Mouse (Mus musculus) testis, adult 2 months (tissue): ENCODE data around the gene Tob1. TPM values are rescaled to one million over a fixed set of nuclear protein-coding genes. Genes with fewer than 3 reads are reported as not detected.
A peak's percentile ranks its signal among the peaks of the same experiment; 100 is the strongest.

Source experiments
- H3K27ac ChIP-seq: fragments of 200-500 bp; 2 replicates; pipeline ENCODE4 v1.5.1; 2012; ENCODE audit warnings: low read depth, low read length; ENCODE audit not compliant: control insufficient read depth, insufficient read depth
- H3K27me3 ChIP-seq: fragments of 200-500 bp; 2 replicates; pipeline ENCODE4 v1.6.1; 2012; ENCODE audit warnings: mild to moderate bottlenecking, low read length, moderate library complexity; ENCODE audit not compliant: control insufficient read depth, insufficient read depth
- H3K36me3 ChIP-seq: fragments of 200-500 bp; 2 replicates; pipeline ENCODE4 v1.6.1; 2012; ENCODE audit warnings: mild to moderate bottlenecking, low read length; ENCODE audit not compliant: control insufficient read depth, insufficient read depth
- H3K4me1 ChIP-seq: fragments of 200-500 bp; 2 replicates; pipeline ENCODE4 v1.6.1; 2012; ENCODE audit warnings: low read length; ENCODE audit not compliant: control insufficient read depth, insufficient read depth
- H3K4me3 ChIP-seq: fragments of 200-500 bp; 2 replicates; pipeline ENCODE4 v1.5.1; 2012; ENCODE audit warnings: low read depth, mild to moderate bottlenecking, low read length, moderate library complexity, mixed read lengths; ENCODE audit not compliant: control insufficient read depth
- CTCF ChIP-seq: fragments of 200-500 bp; IDR thresholded peaks from 2 replicates; pipeline ENCODE4 v1.5.1; 2012; ENCODE audit warnings: low read depth, mild to moderate bottlenecking, inconsistent platforms, low read length, moderate library complexity; ENCODE audit not compliant: control insufficient read depth, insufficient read depth, insufficient replicate concordance
- POLR2A ChIP-seq: fragments of 200-500 bp; IDR thresholded peaks from 2 replicates; pipeline ENCODE4 v1.6.1; 2012; ENCODE audit warnings: low read depth, mild to moderate bottlenecking, inconsistent platforms, low read length, moderate library complexity; ENCODE audit not compliant: control insufficient read depth
- polyA plus RNA-seq: library from polyadenylated mRNA; depleted of rRNA; stranded (reverse); fragments of >200 nt; gene quantifications from 2 replicates; pipeline ENCODE4 v1.2.3, GENCODE M21; 2012; rRNA removed

Gene Tob1
- polyA plus RNA-seq = 40.5 and 43.2 TPM in 2 replicates

DNA sequence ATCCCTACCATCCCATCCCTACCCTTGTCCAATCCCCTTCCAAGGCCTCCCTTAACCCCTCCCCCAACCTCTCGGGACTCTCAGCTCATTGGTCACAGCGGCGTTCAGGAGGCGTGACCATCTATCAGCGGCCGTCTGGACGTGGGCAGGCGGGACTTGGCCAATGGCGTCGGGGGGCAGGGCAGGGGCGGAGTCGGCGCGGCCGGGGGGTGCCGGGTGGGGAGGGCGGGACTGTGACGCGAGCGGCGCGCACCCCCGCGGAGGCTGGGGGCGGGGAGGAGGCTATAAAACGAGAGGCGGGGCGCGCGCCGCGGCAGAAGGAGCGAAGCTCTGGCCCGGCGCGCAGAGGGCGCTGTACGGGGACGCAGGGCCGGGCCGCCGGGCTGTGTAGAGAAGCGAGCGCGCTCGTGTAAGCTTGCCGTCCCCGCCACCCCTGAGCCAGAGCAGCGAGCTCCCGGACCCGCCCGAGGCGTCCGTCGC lies at the start of gene Tob1:
Gene Tob1 (plus strand): TSS at position 331 of the 480 bp plus-strand sequence.
- Histone ChIP-seq H3K4me1 (peaks cover 8% of the 10 kb centered on the region), H3K27me3 (no peaks in the 10 kb centered on the region), H3K4me3 (peak within 1 kb of the TSS; percentile 97), H3K36me3 (peaks cover 2% of the 10 kb centered on the region; the same call in 1 of the 2 replicates), H3K27ac (peak within 1 kb of the TSS; percentile 99)
- TF ChIP-seq POLR2A (peak; percentile 100), CTCF (no peak)

DNA sequence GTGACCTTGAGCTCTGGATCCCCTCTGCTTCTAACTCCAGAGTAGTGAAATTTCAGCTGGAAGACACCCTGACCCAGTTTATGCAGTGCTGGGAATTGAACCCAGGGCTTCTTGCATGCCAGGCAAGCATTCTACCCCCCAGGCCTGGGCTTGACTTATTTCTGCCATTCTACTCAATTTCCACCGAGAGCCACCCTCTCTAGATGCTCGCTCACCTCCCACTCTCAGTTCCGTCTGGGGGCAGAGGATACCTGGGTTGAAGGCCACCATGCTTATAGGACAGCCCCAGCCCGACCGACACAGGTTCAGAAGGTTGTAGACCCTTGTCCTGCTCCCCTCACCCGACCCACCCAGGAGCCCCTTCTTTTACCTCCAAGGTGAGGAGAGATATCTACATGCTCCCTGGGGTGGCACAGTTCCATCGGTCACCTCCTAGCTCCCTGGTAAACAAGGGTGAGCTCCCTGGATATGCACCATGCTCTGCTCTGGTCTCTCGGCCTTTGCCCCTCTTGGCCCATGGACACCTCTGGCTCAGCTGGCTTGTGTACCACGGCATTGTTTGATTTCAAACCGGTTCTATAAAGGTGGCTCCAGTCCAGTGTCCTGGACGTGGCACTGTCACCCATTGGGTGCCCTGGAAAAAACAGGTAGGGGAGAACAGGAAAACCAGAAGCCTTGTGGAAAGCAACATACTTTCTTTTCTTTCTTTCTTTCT lies 49.2 kb upstream of the Tob1 start:
- H3K27me3 ChIP-seq = no peaks in the 10 kb centered on the region
- H3K27ac ChIP-seq = no peak overlapping the region
- peak overlapping the region; percentile 77 for H3K4me3 ChIP-seq
- peaks cover 16% of the 10 kb centered on the region for H3K4me1 ChIP-seq
- H3K36me3 ChIP-seq = no peaks in the 10 kb centered on the region
- TF ChIP-seq POLR2A = no peak
- TF ChIP-seq CTCF = no peak

DNA sequence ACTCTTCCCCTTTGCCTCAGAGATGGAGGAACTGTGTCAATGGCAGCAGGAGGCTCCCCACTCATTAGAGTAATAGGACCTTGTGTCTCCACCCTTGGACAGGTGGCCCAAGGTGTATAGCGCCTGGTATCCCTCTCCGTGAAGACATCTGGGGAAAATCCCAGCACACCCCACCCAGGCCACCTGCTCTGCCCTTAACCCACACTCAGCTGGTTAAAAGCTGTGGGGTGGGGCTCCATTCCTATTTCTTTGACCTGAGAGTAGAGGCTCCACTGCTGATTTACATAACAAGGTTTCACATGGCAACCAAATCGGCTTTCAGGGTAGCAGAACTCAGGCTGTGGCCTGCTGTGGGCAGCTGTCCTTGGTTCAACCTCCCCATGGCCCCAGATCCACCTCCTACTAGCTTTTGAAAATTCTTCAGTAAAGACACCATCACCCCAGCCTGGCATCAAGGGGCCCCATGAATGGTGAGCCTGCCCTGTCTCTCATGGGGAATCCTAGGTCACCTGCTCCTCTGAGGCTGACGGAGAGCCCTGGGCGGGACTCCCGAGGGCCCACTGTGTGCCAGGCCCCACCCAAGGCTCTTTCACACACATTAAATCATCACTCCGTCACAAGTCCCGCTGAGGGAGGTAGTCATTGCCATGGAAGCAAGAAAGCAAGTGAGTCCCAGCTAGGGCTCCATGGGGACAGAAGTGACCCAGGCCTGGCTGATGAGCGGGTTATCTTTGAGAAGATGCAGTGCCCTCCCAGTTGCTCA lies 48.1 kb upstream of the Tob1 start:
- H3K4me3 ChIP-seq = peak overlapping the region; percentile 36
- H3K4me1 ChIP-seq = peaks cover 16% of the 10 kb centered on the region
- H3K27ac ChIP-seq = no peak overlapping the region
- H3K27me3 ChIP-seq = no peaks in the 10 kb centered on the region
- H3K36me3 ChIP-seq = no peaks in the 10 kb centered on the region
- TF ChIP-seq POLR2A (no peak), CTCF (no peak)

DNA sequence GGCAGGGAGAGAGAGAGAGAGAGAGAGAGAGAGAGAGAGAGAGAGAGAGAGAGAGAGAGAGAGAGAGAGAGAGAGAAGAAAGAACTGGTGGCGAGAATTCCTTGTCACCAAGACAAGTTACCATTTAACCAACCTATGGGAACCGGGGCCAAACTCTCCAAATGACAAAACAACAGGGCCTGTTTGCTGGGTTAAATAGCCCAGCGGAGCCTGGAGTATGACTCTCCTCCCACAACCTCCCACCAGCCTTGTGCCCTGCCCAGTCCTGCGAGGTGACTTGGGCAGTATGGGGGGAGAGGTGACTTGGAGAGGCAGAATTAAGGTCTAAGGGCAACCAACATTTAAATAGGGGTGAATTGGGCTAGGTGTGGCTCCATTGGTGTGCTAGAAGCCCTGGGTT lies 45.5 kb upstream of the Tob1 start:
- Histone ChIP-seq H3K36me3 (no peaks in the 10 kb centered on the region), H3K27me3 (no peaks in the 10 kb centered on the region), H3K27ac (no peak overlapping the region), H3K4me1 (peaks cover 8% of the 10 kb centered on the region), H3K4me3 (no peak overlapping the region)
- TF ChIP-seq CTCF (no peak), POLR2A (no peak)

DNA sequence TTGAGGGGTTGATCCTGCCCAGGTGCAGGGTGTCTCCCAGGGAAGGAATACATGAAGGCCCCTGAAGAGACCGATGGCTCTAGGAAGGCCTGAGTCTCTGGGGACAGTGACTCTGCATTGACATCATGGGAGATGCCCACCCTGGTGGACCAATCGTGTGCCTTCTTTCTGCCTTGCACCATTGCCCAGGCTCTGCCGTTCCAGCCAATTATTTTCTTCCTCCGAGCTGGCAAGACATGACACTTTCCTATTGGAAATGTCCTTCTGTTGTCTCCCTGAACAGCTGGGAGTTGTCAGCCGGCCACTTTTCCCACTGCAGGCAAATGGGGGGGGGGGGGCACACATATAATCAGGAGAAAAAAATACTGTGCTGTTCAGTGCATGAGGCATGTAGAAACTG lies 43.0 kb upstream of the Tob1 start:
- Histone ChIP-seq H3K4me3 (no peak overlapping the region), H3K27me3 (no peaks in the 10 kb centered on the region), H3K27ac (no peak overlapping the region), H3K36me3 (no peaks in the 10 kb centered on the region), H3K4me1 (no peaks in the 10 kb centered on the region)
- no peak for TF ChIP-seq CTCF
- no peak for TF ChIP-seq POLR2A

DNA sequence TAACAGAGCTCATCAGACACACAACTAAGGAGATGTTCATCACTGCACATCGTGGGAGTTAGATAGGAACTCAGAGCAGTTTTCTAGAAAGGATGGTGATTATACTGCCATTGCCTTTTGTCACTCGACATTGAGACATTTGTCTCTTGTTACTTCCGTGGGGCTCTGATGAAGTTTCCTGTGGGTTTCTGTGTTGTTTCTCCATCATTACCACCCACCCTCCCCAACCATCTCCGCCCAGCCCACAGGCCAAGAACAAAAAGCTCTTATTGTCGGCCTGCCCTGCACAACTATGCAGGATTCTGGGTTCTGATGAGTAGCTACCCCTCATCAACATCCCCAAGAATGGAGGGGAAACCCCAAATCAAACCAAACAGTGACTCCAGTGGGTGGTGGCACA lies 41.7 kb upstream of the Tob1 start:
- no peaks in the 10 kb centered on the region for H3K27me3 ChIP-seq
- no peak for TF ChIP-seq POLR2A
- no peak for TF ChIP-seq CTCF
- no peaks in the 10 kb centered on the region for H3K4me1 ChIP-seq
- H3K4me3 ChIP-seq = no peak overlapping the region
- H3K36me3 ChIP-seq = no peaks in the 10 kb centered on the region
- H3K27ac ChIP-seq = no peak overlapping the region

DNA sequence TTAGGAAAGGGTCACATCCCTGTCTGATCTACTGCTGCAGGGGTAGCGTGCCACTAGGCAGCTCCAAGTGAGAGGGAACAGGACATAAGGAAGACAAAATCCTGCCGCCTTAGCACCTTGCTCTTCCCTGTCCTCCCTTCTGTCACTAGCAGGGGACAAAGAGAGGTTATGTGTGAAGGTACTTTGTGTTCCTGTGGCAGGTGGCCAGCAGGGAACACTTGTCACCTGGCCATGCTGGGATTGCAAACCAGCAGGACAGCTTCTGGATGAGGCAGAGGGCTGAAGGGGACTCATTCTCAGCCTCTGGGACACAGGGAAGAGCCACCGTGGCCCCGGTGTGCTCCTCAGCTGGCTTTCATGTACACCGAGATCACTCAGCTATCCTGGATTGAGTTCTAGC lies 39.6 kb upstream of the Tob1 start:
- H3K4me3 ChIP-seq = no peak overlapping the region
- no peak overlapping the region for H3K27ac ChIP-seq
- TF ChIP-seq CTCF (no peak), POLR2A (no peak)
- H3K4me1 ChIP-seq = no peaks in the 10 kb centered on the region
- no peaks in the 10 kb centered on the region for H3K36me3 ChIP-seq
- no peaks in the 10 kb centered on the region for H3K27me3 ChIP-seq

DNA sequence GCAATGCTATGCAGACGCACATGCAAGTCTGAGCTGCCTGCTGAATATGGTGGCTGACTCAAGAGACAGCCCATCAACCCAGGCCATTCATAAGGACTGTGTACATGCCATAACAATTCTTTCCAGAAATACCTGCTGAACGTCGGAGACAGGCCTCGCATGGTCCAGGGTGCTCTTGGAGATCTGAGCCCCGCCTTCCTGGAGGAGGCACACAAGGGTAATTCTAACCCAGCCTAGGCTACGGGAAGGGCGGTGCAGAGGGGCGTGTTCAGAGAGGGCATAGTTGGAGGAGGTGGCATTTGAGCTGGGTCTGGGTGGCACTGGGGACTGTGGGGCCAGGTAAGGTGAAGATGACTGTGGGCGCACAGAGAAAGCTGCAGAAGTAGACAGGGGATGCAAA lies 39.1 kb upstream of the Tob1 start:
- Histone ChIP-seq H3K36me3 (no peaks in the 10 kb centered on the region), H3K27ac (no peak overlapping the region), H3K27me3 (no peaks in the 10 kb centered on the region), H3K4me1 (no peaks in the 10 kb centered on the region), H3K4me3 (no peak overlapping the region)
- no peak for TF ChIP-seq POLR2A
- no peak for TF ChIP-seq CTCF
